Mouse (Mus musculus) stomach, embryonic 14.5 days (tissue): ENCODE data around the gene Vmn2r19. TPM values are rescaled to one million over a fixed set of nuclear protein-coding genes. Genes with fewer than 3 reads are reported as not detected.

Experiments used
- ATAC-seq: fragments of 200-750 bp; cut with Nextera tagmentation; 2 replicates; pipeline ENCODE4 v1.8.0; 2017; ENCODE audit warnings: low read depth, moderate TSS enrichment; ENCODE audit not compliant: insufficient number of reproducible peaks, insufficient read depth, low FRiP score
- H3K27ac ChIP-seq: fragments of 300-500 bp; sonication (generic); 2 replicates; pipeline ENCODE4 v1.5.1; 2014; ENCODE audit warnings: mild to moderate bottlenecking, low read length, moderate library complexity, mixed read lengths
- H3K27me3 ChIP-seq: fragments of 300-500 bp; sonication (generic); 2 replicates; pipeline ENCODE4 v1.6.1; 2014; ENCODE audit warnings: low read length, control low read depth, mixed read lengths; ENCODE audit not compliant: control insufficient read depth, insufficient read depth
- H3K36me3 ChIP-seq: fragments of 300-500 bp; sonication (generic); 2 replicates; pipeline ENCODE4 v1.6.1; 2014; ENCODE audit warnings: mild to moderate bottlenecking, control low read depth, low read length, moderate library complexity, mixed read lengths; ENCODE audit not compliant: control insufficient read depth, insufficient read depth
- H3K4me1 ChIP-seq: fragments of 300-500 bp; sonication (generic); 2 replicates; pipeline ENCODE4 v1.6.1; 2014; ENCODE audit warnings: low read length, control low read depth, mixed read lengths; ENCODE audit not compliant: control insufficient read depth, insufficient read depth
- H3K4me2 ChIP-seq: fragments of 300-500 bp; sonication (generic); replicated peaks from 2 replicates; pipeline ENCODE4 v1.6.1; 2014; ENCODE audit warnings: low read depth, low read length, control low read depth
- H3K4me3 ChIP-seq: fragments of 300-500 bp; sonication (generic); 2 replicates; pipeline ENCODE4 v1.5.1; 2014; ENCODE audit warnings: low read depth, low read length, control low read depth
- H3K9ac ChIP-seq: fragments of 300-500 bp; sonication (generic); replicated peaks from 2 replicates; pipeline ENCODE4 v1.6.1; 2014; ENCODE audit warnings: low read depth, mild to moderate bottlenecking, control low read depth, low read length, moderate library complexity, mixed read lengths
- H3K9me3 ChIP-seq: fragments of 300-500 bp; sonication (generic); 2 replicates; pipeline ENCODE4 v1.6.1; 2016; ENCODE audit warnings: low read depth, low read length, control low read depth; ENCODE audit not compliant: control insufficient read depth
- WGBS: fragments of 180-500 bp; shearing (Covaris S2); extraction: QIAGEN DNeasy Blood & Tissue Kit; methylation state at CpG from one replicate; pipeline ENCODE4 v1.1.7; 2014; 5-methylcytosine and 5-hydroxymethylcytosine counted together
- polyA plus RNA-seq: library from polyadenylated mRNA; unstranded; fragments of >200 nt; fragmentation: Nextera tagmentation; extraction: Ambion mirVana; gene quantifications from 2 replicates; pipeline ENCODE4 v1.2.1, GENCODE M21; 2014

Gene Vmn2r19
- polyA plus RNA-seq = not detected in 2 replicates

DNA sequence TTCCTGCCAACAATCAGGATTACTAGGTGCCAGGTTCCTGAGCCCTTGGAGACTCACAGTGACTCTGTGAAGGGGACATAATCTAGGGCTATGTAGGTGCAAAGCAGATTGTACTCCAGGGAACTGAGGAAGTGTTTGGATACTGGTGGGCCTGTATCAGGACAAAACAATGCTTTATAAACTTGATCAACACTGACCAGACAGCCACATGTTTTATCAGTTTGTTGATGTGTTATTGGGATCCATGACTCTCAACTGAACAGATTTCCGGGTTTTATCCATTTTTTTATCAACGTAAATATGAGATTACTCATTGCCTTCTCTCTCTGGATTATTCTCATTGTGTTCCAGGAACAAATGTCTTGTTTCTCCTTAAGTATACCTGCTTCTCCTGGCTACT is at the start of gene Vmn2r19:
Gene Vmn2r19 (plus strand): TSS at position 301 of the 400 bp plus-strand sequence.
- H3K9ac ChIP-seq = no peak within 1 kb of the TSS
- H3K27ac ChIP-seq = no peak within 1 kb of the TSS
- WGBS = 86% methylated on average over 2 of the region's 2 CpGs
- no peaks in the 10 kb centered on the region for H3K9me3 ChIP-seq
- H3K4me2 ChIP-seq = no peak within 1 kb of the TSS
- H3K4me1 ChIP-seq = no peaks in the 10 kb centered on the region
- no peak within 1 kb of the TSS for H3K4me3 ChIP-seq
- H3K36me3 ChIP-seq = no peaks in the 10 kb centered on the region
- H3K27me3 ChIP-seq = no peaks in the 10 kb centered on the region
- no peak for ATAC-seq

GRCm38 (mm10) chr6:123258946-123259345 is 49.2 kb upstream of the Vmn2r19 start:
- no peak overlapping the region for H3K9ac ChIP-seq
- H3K4me1 ChIP-seq = no peaks in the 10 kb centered on the region
- H3K27ac ChIP-seq = no peak overlapping the region
- no peaks in the 10 kb centered on the region for H3K27me3 ChIP-seq
- 71% methylated on average over 3 of the region's 3 CpGs for WGBS
- H3K4me3 ChIP-seq = no peak overlapping the region
- no peak for ATAC-seq
- no peaks in the 10 kb centered on the region for H3K9me3 ChIP-seq
- no peak overlapping the region for H3K4me2 ChIP-seq
- no peaks in the 10 kb centered on the region for H3K36me3 ChIP-seq

DNA sequence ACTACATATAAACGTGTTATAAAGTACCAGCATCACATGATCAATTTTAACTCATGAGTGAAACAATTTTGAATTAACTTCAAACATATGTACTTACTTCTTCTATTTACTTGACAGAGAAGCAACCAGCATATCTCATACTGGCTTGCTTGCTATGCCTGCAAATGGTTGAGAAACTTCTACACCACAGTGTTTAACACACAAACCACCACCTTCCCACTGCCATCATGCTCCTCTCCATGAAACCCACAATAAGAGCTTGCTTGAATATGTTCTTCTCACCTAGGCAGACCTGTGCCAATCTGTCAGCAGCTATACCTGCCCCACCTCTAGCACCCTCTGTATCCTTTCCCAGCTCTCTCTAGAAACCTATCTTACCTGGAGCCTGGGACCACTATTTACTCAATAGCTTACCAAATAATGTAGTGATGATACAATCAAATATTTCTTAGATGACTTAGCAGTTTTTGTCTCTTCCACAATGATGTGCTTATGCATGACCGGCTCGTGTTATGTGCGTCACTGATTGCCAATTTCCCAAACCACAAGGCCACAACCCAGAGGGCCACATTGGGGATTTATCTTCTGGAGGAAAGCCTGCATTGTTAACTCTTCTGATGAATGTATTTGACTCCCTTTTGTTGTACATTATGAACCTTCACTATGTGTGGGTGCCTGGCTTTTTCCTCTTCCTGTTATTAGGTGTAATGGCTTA is 48.1 kb upstream of the Vmn2r19 start:
- Histone ChIP-seq H3K27me3 (no peaks in the 10 kb centered on the region), H3K27ac (no peak overlapping the region), H3K9me3 (no peaks in the 10 kb centered on the region), H3K4me1 (no peaks in the 10 kb centered on the region), H3K4me2 (no peak overlapping the region), H3K4me3 (no peak overlapping the region), H3K36me3 (no peaks in the 10 kb centered on the region), H3K9ac (no peak overlapping the region)
- WGBS = 82% methylated on average over 4 of the region's 4 CpGs
- no peak for ATAC-seq

- no peak for ATAC-seq
- no peak overlapping the region for H3K4me3 ChIP-seq
- H3K4me2 ChIP-seq = no peak overlapping the region
- H3K9me3 ChIP-seq = no peaks in the 10 kb centered on the region
- H3K36me3 ChIP-seq = no peaks in the 10 kb centered on the region
- H3K27me3 ChIP-seq = no peaks in the 10 kb centered on the region
- no peak overlapping the region for H3K27ac ChIP-seq
- WGBS = 85% methylated on average over 1 of the region's 1 CpGs
- H3K4me1 ChIP-seq = no peaks in the 10 kb centered on the region
- H3K9ac ChIP-seq = no peak overlapping the region
Measured at GRCm38 (mm10) chr6:123260868-123261267, 47.3 kb upstream of the Vmn2r19 start.

DNA sequence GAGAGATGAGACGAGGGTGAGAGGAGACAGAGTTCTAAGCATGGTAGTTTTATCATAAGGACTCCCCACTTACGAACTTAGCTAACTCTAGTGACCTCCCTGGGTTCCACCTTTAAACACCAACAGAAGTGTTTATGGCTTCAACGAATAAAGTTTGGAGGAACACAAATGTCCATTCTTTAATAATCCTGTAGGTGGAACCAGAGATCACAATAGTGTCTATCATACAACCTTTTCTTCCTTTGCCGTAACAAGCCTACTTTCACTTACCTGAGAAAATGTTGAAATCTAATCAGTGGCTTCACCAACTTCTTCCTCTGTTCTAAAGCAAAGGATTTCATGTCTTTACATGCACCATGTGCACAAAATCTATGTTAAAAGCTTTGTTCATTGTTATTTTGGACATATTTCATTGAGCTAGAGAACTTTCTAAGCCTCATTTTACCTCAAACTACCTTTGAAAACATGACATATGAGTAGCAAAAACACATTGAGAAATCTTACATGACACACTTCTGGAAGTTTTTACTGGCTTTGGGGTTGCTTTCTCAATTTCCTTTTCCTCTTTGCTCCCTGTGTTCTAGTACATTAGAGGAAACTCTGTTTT is 46.5 kb upstream of the Vmn2r19 start, which contains the start of gene Clec4d:
Gene Clec4d (plus strand): TSS at position 557 of the 607 bp plus-strand sequence.
- H3K9me3 ChIP-seq = no peaks in the 10 kb centered on the region
- no peaks in the 10 kb centered on the region for H3K36me3 ChIP-seq
- no peak within 1 kb of the TSS for H3K4me2 ChIP-seq
- no peak for ATAC-seq
- WGBS = 71% methylated on average over 4 of the region's 4 CpGs
- H3K27ac ChIP-seq = no peak within 1 kb of the TSS
- no peak within 1 kb of the TSS for H3K4me3 ChIP-seq
- no peaks in the 10 kb centered on the region for H3K27me3 ChIP-seq
- no peaks in the 10 kb centered on the region for H3K4me1 ChIP-seq
- H3K9ac ChIP-seq = no peak within 1 kb of the TSS

GRCm38 (mm10) chr6:123264194-123264593 is 43.9 kb upstream of the Vmn2r19 start:
- ATAC-seq = no peak
- Histone ChIP-seq H3K27me3 (no peaks in the 10 kb centered on the region), H3K4me1 (no peaks in the 10 kb centered on the region), H3K9ac (no peak overlapping the region), H3K36me3 (no peaks in the 10 kb centered on the region), H3K27ac (no peak overlapping the region), H3K4me2 (no peak overlapping the region), H3K4me3 (no peak overlapping the region), H3K9me3 (0 out of 2 replicates have a peak, but pooled peaks cover 3% of the 10 kb centered on the region)
- WGBS = 86% methylated on average over 3 of the region's 3 CpGs

GRCm38 (mm10) chr6:123265809-123266208 is 42.3 kb upstream of the Vmn2r19 start:
- Histone ChIP-seq H3K36me3 (no peaks in the 10 kb centered on the region), H3K9me3 (0 out of 2 replicates have a peak, but pooled peaks cover 3% of the 10 kb centered on the region), H3K27ac (no peak overlapping the region), H3K27me3 (no peaks in the 10 kb centered on the region), H3K9ac (no peak overlapping the region), H3K4me1 (no peaks in the 10 kb centered on the region), H3K4me3 (no peak overlapping the region), H3K4me2 (no peak overlapping the region)
- ATAC-seq = no peak
- 89% methylated on average over 4 of the region's 4 CpGs for WGBS

- 74% methylated on average over 5 of the region's 5 CpGs for WGBS
- Histone ChIP-seq H3K9ac (no peak overlapping the region), H3K4me2 (no peak overlapping the region), H3K27me3 (no peaks in the 10 kb centered on the region), H3K4me3 (no peak overlapping the region), H3K4me1 (no peaks in the 10 kb centered on the region), H3K27ac (no peak overlapping the region), H3K36me3 (no peaks in the 10 kb centered on the region), H3K9me3 (0 out of 2 replicates have a peak, but pooled peaks cover 3% of the 10 kb centered on the region)
- ATAC-seq = no peak
Measured at GRCm38 (mm10) chr6:123266945-123267344, 41.2 kb upstream of the Vmn2r19 start.
